Mouse (Mus musculus): ENCODE measurements around the gene Jkamp.

Gene Jkamp

DNA sequence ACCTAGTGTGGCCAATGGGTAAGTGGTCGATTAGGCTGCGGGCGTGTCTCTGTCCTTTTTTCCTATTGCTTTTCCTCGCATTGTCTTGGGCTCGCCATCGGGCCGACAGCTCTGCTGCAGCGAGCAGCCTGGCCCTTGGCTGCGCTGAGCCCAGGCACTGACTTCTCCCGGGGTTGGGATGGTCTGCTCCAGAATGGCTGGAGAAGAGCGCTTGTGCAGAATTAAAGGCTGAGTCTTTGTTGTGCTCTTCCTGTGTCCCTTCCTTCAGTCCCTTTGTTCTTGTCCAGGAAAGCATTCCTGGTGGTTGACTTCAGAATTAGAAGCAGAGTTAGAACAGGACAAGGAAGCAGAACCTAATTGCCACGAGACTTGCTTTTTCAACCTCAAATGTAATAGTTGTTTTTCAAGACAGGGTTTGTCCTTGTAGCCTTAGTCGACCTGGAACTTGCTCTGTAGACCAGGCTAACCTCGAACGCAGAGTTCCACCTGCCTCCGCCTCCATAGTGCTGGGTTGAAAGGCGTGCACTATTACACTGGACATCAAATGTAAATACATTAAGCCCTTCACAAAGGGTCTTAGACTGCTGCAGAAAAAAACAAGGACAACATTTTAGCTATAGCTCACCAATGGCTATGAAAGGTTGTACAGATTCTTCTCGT, 907 bp downstream of the Jkamp start:
- DNase-seq (ENCODE audit: inconsistent ontology term) = no peak

DNA sequence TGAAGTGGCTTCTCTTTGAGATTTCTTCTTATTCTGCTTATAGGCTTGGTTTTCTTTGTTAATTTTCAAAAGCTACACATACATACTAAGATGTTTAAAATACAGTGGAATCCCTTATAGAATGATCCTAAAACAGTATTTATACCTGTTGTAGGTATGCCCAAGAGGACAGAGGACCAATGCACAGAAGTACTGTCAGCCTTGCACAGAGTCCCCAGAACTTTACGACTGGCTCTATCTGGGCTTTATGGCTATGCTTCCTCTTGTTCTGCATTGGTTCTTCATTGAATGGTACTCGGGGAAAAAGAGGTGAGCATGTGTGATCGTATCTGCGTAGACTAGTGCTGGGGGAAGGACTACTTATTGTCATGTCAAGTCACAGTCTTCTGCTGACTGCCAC, 4.4 kb downstream of the Jkamp start:
- no peak for DNase-seq (ENCODE audit: inconsistent ontology term)

DNA sequence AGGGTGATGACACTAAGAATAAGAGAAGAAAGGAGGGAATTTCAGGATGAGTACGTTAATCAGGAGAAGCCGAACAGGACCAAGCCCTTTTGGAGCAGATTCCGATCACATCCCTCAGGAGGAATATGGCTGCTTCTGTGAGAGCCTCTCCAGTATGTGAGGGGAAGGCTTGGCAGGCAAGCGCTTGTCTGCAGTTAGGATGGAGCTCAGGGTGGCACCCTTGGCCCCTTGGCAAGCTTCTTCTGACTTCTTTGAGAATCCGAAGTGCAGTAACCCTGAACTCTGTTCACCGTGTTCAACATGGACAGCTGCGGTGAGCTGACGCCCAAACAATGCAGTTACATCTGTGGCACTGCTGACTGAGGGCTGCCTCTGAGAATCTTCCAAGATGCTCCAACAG, 11.6 kb downstream of the Jkamp start:
- no peak for DNase-seq (ENCODE audit: inconsistent ontology term)

DNA sequence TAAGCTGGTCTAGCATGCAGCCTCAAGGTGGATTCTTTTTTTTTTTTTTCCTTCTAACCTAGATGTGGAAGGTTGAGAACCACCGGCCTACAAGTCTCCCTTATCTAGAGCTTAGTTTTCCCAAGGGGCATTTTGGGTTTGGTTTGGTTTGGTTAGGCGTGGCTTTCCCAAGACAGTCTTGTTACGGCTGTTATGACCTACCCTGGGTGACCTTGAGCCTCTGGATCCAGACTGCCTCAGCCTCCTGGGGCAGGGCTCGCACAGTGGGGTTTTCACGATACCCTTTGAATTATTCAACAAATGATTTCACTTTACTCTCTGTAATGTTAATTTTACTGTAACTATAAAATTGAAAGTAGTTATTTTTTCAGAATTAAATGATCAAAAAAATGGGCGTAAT, 17.4 kb downstream of the Jkamp start:
- DNase-seq (ENCODE audit: inconsistent ontology term) = no peak

DNA sequence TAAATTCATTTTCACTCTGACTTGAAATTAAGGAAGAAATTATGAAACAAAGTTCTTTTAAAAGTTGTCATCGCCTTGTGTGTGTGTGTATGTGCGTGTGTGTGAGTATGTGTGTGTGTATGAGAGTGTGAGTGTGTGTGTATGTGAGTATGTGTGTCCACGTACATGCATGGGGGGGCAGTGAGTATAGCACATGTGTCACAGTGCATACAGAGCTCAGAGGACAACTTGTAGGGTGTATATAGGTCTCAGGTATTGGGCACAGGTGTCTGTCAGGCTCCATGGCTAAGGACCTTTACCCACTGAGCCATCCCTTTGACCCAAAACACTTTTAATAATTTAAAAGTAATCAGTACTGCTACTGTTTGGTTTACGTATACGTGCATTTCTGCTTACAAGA, 18.6 kb downstream of the Jkamp start:
- no peak for DNase-seq (ENCODE audit: inconsistent ontology term)

DNA sequence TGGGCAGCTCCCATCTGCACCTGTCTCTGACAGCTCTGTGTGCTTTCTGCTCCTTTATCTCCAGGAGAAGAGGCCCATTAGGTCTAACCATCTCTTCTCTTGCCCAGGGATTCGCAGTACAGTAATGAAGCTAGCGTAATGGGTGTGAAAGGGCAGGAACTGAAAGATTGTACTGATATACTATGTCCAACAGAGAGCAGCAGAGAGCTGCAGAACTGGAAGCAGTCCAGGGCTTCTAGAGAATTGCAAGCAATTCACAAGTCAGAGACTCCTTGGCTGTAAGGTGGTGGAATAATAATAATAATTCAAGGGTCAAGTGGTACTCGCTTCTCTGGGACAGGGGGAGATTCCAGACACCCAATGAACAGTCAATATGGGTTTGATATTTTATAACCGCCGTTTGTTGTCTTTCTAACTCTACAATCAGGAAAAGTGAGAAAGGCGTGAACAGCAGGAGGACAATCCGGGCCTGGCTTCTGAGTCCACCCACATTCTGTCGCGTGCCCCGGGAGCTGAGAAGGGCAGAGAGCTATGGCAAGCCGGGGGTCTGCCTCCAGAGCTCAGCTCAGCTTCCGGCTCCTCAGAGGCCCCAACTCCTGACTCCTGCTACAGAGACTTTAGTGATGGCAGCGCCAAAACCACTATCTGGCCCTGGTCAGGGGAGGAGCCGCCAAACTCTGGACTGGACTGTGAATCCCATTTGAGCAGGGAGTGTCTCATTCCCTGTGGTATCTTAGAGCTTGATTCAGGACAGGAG, 19.3 kb downstream of the Jkamp start:
- peak; percentile 65 for DNase-seq (ENCODE audit: inconsistent ontology term)

DNA sequence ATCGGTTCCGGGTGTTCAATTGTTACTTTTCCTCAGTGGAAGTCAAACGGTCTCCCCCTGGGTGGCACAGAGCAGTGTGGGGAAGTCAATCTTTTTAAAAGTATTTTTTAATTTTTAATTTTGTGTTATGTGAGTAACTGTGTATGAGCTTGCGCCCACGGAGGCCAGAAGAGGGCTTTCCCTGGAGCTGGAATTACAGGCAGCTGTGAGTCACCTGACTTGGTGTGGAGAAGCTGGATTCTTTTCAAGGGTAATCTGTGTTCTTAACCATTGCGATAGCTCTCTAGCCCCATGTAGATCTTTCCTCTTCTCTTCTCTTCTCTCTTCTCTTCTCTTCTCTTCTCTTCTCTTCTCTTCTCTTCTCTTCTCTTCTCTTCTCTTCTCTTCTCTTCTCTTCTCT, 29.7 kb downstream of the Jkamp start:
- no peak for DNase-seq (ENCODE audit: inconsistent ontology term)

DNA sequence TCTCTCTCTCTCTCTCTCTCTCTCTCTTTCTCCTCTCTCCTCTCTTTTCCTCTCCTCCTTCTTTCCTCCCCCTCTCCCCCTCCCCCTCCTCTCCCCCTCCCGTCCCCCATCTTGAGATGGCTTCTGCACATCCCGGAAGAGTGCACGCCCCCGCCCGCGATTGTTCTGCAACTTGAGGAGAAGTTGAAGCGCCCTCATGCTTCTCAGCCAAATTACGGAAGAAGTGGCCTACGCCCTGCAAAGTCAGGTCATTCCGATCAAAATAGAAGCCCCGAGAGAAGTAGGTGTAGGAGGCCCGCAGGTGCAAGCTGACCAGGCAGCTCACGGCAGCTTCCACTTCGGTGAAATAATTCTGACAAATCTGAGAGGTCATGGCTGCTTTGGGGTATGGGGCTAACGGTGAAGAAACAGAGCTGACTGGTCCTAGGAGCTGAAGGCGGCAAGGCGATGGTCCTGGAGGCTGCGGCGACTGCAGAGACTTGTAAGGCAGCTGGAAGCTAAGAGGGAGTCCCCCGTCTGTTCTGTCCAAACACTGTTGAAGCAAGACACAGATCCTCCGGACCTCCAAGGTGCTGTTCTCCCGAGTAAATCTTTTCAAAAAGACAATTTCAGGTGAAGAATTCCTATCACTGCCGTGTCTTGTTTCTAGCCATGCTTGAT, 30.4 kb downstream of the Jkamp start:
- no peak for DNase-seq (ENCODE audit: inconsistent ontology term)

DNA sequence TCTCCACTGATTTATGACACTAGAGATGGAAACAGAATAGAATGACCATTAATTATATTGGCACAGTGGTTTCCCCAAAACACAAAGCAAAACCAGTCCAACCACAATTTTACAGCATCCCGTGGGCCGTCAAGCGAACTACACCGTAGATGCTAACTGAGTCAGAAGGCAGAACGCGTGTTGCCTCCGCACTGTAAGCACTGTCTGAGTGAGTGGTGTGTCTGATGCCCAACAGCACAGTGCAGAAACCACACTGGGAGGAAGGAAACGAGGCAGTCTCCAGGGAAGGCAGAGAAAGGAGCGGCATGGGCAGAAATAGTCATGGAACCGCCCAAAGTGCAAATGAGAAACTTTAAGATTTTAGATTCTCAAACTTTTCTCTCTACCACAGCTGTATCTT, 43.8 kb downstream of the Jkamp start:
- no peak for DNase-seq (ENCODE audit: inconsistent ontology term)

DNA sequence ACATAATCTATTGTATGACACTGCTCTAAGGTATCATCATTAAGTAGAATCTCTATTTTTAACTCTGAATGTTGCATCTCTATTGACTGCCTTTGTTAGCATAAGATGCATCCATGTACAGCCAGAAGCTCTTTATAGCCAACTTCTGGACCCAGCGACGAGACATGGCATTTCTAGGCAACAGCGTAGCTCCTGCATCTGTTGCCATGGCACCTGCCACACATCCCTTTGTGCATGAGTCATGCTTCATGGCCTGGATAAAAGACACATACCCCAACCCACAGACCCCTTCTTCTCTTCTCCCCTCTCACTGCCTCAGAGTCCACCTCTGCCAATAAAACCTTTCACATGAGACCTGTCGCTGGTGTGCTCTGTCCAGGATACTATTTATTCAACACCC, 65.4 kb downstream of the Jkamp start:
- no peak for DNase-seq (ENCODE audit: inconsistent ontology term)
